Mouse (Mus musculus) ES-E14 (cell line): Measurements from ENCODE around the gene Sfxn3. TPM values are rescaled to one million over a fixed set of nuclear protein-coding genes. Genes with fewer than 3 reads are reported as not detected.

Experiments
- DNase-seq: peaks from one replicate; pipeline ENCODE4 v3.0.0-alpha.2; 2013; ENCODE audit warnings: low read depth, low spot score
- H3K27ac ChIP-seq: 2 replicates; pipeline ENCODE4 v1.5.1; 2012; ENCODE audit warnings: low read depth, mild to moderate bottlenecking, low read length, moderate library complexity, mixed read lengths; ENCODE audit not compliant: poor library complexity, insufficient read depth, severe bottlenecking
- H3K36me3 ChIP-seq: 2 replicates; pipeline ENCODE4 v1.6.1; 2012; ENCODE audit warnings: mild to moderate bottlenecking, low read length, moderate library complexity, mixed read lengths; ENCODE audit not compliant: control insufficient read depth, poor library complexity, insufficient read depth, severe bottlenecking
- H3K4me1 ChIP-seq, 2 experiments: fragments of 150-350 bp in 1 of 2; sonication (generic) in 1 of 2; 2 replicates each; pipeline ENCODE4 v1.6.1; 2012; ENCODE audit warnings: low read length in 2 of 2, mild to moderate bottlenecking in 1 of 2, mixed read lengths in 1 of 2; ENCODE audit not compliant: control insufficient read depth in 2 of 2, insufficient read depth in 2 of 2, poor library complexity in 1 of 2
- H3K4me3 ChIP-seq, 2 experiments: fragments of 150-350 bp in 1 of 2; sonication (generic) in 1 of 2; 2 replicates each; pipeline ENCODE4 v1.5.1; 2012; ENCODE audit warnings: low read length in 2 of 2, low read depth in 1 of 2, mild to moderate bottlenecking in 1 of 2, mixed read lengths in 1 of 2; ENCODE audit not compliant: insufficient read depth in 1 of 2, poor library complexity in 1 of 2, severe bottlenecking in 1 of 2
- H3K9ac ChIP-seq: 2 replicates; pipeline ENCODE4 v1.6.1; 2012; ENCODE audit warnings: low read depth, mild to moderate bottlenecking, low read length, mixed read lengths; ENCODE audit not compliant: poor library complexity, insufficient read depth, severe bottlenecking
- H3K9me3 ChIP-seq: fragments of 150-350 bp; sonication (generic); 2 replicates; pipeline ENCODE4 v1.6.1; 2012; ENCODE audit warnings: low read depth, mild to moderate bottlenecking, low read length; ENCODE audit not compliant: control insufficient read depth, insufficient read depth
- CHD2 ChIP-seq: IDR thresholded peaks from 2 replicates; pipeline ENCODE4 v1.6.1; 2014; ENCODE audit warnings: mild to moderate bottlenecking, low read depth, low read length, inconsistent platforms
- HCFC1 ChIP-seq: IDR thresholded peaks from 2 replicates; pipeline ENCODE4 v1.6.1; 2012; ENCODE audit warnings: low read length, inconsistent platforms, borderline replicate concordance; ENCODE audit not compliant: insufficient read depth
- MAFK ChIP-seq: IDR thresholded peaks from 2 replicates; pipeline ENCODE4 v1.6.1; 2014; ENCODE audit warnings: mild to moderate bottlenecking, low read depth, low read length, inconsistent platforms; ENCODE audit not compliant: insufficient read depth
- ZC3H11A ChIP-seq: IDR thresholded peaks from 2 replicates; pipeline ENCODE4 v1.6.1; 2012; ENCODE audit warnings: low read depth, mild to moderate bottlenecking, inconsistent platforms, low read length, borderline replicate concordance
- ZNF384 ChIP-seq: IDR thresholded peaks from 2 replicates; pipeline ENCODE4 v1.6.1; 2012; ENCODE audit warnings: low read depth, low read length, inconsistent platforms
- in situ Hi-C, 2 experiments: fragments of 600-800 bp; cut with MboI; formaldehyde crosslinking; loops; one replicate each; pipeline ENCODE4 v1.15.1; 2025; ENCODE audit warnings: low sequenced_read_pairs in 2 of 2, inconsistent platforms in 1 of 2; ENCODE audit not compliant: unreplicated experiment in 2 of 2
- total RNA-seq: library from RNA; depleted of rRNA; stranded (reverse); fragments of 300-350 nt; gene quantifications from 2 replicates; pipeline ENCODE4 v1.2.3, GENCODE M21; 2012

The Sfxn3 gene
- total RNA-seq, 1 experiment = 7.1 TPM

- Histone ChIP-seq H3K4me1 (peaks cover 0 to 23% of the 10 kb centered on the region in 2 experiments; a peak in 1 of 4 replicates), H3K27ac (no peak overlapping the region), H3K36me3 (no peaks in the 10 kb centered on the region), H3K9me3 (no peaks in the 10 kb centered on the region), H3K9ac (no peak overlapping the region), H3K4me3 (no peak overlapping the region)
- in situ Hi-C loops = no loop called here
- TF ChIP-seq ZC3H11A (no peak), HCFC1 (no peak), MAFK (no peak), CHD2 (no peak), ZNF384 (no peak)
- no peak for DNase-seq
These were observed 2.8 kb upstream of the Sfxn3 start for GRCm38 (mm10) chr19:45044389-45044927.

- Histone ChIP-seq H3K27ac (no peak overlapping the region), H3K4me1 (peaks cover 0 to 21% of the 10 kb centered on the region in 2 experiments; a peak in 1 of 4 replicates), H3K36me3 (no peaks in the 10 kb centered on the region), H3K9ac (no peak overlapping the region), H3K9me3 (no peaks in the 10 kb centered on the region), H3K4me3 (no peak overlapping the region)
- TF ChIP-seq ZC3H11A (no peak), MAFK (no peak), HCFC1 (no peak), ZNF384 (no peak), CHD2 (no peak)
- in situ Hi-C loops = no loop called here
- no peak for DNase-seq
These were observed 2.1 kb upstream of the Sfxn3 start for GRCm38 (mm10) chr19:45045236-45045635.

- Histone ChIP-seq H3K9me3 (no peaks in the 10 kb centered on the region), H3K27ac (no peak within 1 kb of the TSS), H3K9ac (no peak within 1 kb of the TSS), H3K36me3 (no peaks in the 10 kb centered on the region), H3K4me1 (peaks cover 0 to 17% of the 10 kb centered on the region in 2 experiments; a peak in 1 of 4 replicates), H3K4me3 (peak within 1 kb of the TSS in 1 of 2 experiments; percentile 55; a peak in 1 of 4 replicates)
- in situ Hi-C loops = no loop called here
- DNase-seq = no peak
- TF ChIP-seq MAFK (no peak), HCFC1 (no peak), ZNF384 (no peak), ZC3H11A (no peak), CHD2 (no peak)
These were observed 1.7 kb upstream of the Sfxn3 start, which contains the start of gene Pdzd7 for GRCm38 (mm10) chr19:45045651-45046050. Pdzd7 (minus strand) TSS chr19:45045717.

GRCm38 (mm10) chr19:45046523-45047321 is 581 bp upstream of the Sfxn3 start:
- TF ChIP-seq ZNF384 = no peak
- no peak for TF ChIP-seq CHD2
- no peak for TF ChIP-seq MAFK
- no peak for TF ChIP-seq HCFC1
- no peak for TF ChIP-seq ZC3H11A
- peak; percentile 83 for DNase-seq
- Histone ChIP-seq H3K4me1 (peaks cover 0 to 17% of the 10 kb centered on the region in 2 experiments; a peak in 1 of 4 replicates), H3K9me3 (no peaks in the 10 kb centered on the region), H3K9ac (no peak overlapping the region), H3K4me3 (peak overlapping the region; percentile 54 to 55; a peak in 2 of 4 replicates), H3K27ac (no peak overlapping the region), H3K36me3 (no peaks in the 10 kb centered on the region)
- in situ Hi-C loops = no loop called here
